In genomic region chr10:128231697-128232419, GRCm38 (mm10) we compare ENCODE assay signal across 8 mouse cellular contexts. TPM values are rescaled to one million over a fixed set of nuclear protein-coding genes. Genes with fewer than 3 reads are reported as not detected.
A peak's percentile ranks its signal among the peaks of the same experiment; 100 is the strongest.
DNase-seq lines count a peak whose midpoint lies in the region; ATAC-seq lines count a peak whose summit lies in the region.

Gene Timeless, plus strand, starts transcription at chr10:128232065.

- peak within 1 kb of the TSS; percentile 72 for H3K4me2 ChIP-seq in intestine, embryonic 16.5 days (ENCODE audit: low read depth, low read length)

- H3K4me1 ChIP-seq in intestine, embryonic 16.5 days (ENCODE audit: control insufficient read depth, insufficient read depth, low read length): peaks cover 4% of the 10 kb centered on the region
- H3K4me1 ChIP-seq in midbrain, embryonic 10.5 days: peaks cover 38% of the 10 kb centered on the region

- ATAC-seq in intestine, embryonic 16.5 days: peak; percentile 96

- peak within 1 kb of the TSS; percentile 81 for H3K4me3 ChIP-seq in intestine, embryonic 16.5 days (ENCODE audit: low read length)
- H3K4me3 ChIP-seq in midbrain, embryonic 10.5 days: peak within 1 kb of the TSS; percentile 78

- H3K27ac ChIP-seq in intestine, embryonic 16.5 days (ENCODE audit: low read length): peak within 1 kb of the TSS; percentile 96
- H3K27ac ChIP-seq in midbrain, embryonic 10.5 days (replicated peaks): peak within 1 kb of the TSS; percentile 99

- WGBS in intestine, embryonic 16.5 days: under 1% methylated on average over 51 of the region's 58 CpGs
- under 1% methylated on average over 58 of the region's 58 CpGs for WGBS in midbrain, embryonic 10.5 days

- H3K9me3 ChIP-seq in intestine, embryonic 16.5 days (ENCODE audit: control insufficient read depth, low read length): no peaks in the 10 kb centered on the region
- no peaks in the 10 kb centered on the region for H3K9me3 ChIP-seq in midbrain, embryonic 10.5 days (replicated peaks)

- no peaks in the 10 kb centered on the region for H3K36me3 ChIP-seq in intestine, embryonic 16.5 days (ENCODE audit: control insufficient read depth, insufficient read depth, low read length)
- H3K36me3 ChIP-seq in midbrain, embryonic 10.5 days: peaks cover 16% of the 10 kb centered on the region

- intact Hi-C loops in left cerebral cortex, postnatal 36 days (cut with DNase I): loop anchor here (1.0 kb wide), 1 partner anchor 19 kb away; no protein-coding TSS in a partner anchor

- H3K9ac ChIP-seq in intestine, embryonic 16.5 days (ENCODE audit: low read depth, low read length): peak within 1 kb of the TSS; percentile 83

- no peaks in the 10 kb centered on the region for H3K27me3 ChIP-seq in intestine, embryonic 16.5 days (replicated peaks; ENCODE audit: control insufficient read depth, insufficient read depth, low read length)
- H3K27me3 ChIP-seq in midbrain, embryonic 10.5 days (ENCODE audit: low read depth, poor library complexity, severe bottlenecking): no peaks in the 10 kb centered on the region

- DNase-seq in adrenal gland, adult 8-10 months: peak; percentile 70
- peak; percentile 68 for DNase-seq in embryo, embryonic 11.5 days (ENCODE audit: low read depth, low spot score)
- peak; percentile 77 to 88 for DNase-seq in gastrocnemius, postnatal 4 days (ENCODE audit: low spot score in 2 of 2)
- peak; percentile 84 to 90 for DNase-seq in left cerebral cortex, postnatal 36 days (ENCODE audit: low spot score in 2 of 2)
- peak; percentile 88 for DNase-seq in midbrain, embryonic 10.5 days (ENCODE audit: low spot score)
- peak; percentile 54 to 70 for DNase-seq in right cerebral cortex, postnatal 36 days (ENCODE audit: low spot score in 2 of 2)
- peak; percentile 81 to 84 for DNase-seq in urinary bladder, postnatal 4 days (ENCODE audit: low spot score in 2 of 2)

RNA-seq across cellular contexts. Expression of gene Timeless, which starts in this region (rescaled TPM):
- 10 to 100 TPM in 2 of 4 experiments, 1 to 10 TPM in 2; 8.0 to 14.4 (median 11.1) TPM for total RNA-seq in adrenal gland, adult 8-10 months (2022)
- 10 to 100 TPM; 12.7 to 14.7 TPM for total RNA-seq in gastrocnemius, postnatal 4 days (2021)
- 29.0 and 33.3 TPM in 2 replicates for polyA plus RNA-seq in intestine, embryonic 16.5 days (2015; fragmentation: Nextera tagmentation; extraction: Ambion mirVana)
- total RNA-seq in left cerebral cortex, postnatal 36 days (2021): 1 to 10 TPM; 5.6 to 5.9 TPM
- polyA plus RNA-seq in midbrain, embryonic 10.5 days (2016; fragmentation: Nextera tagmentation; extraction: Ambion mirVana): 86.6 and 89.4 TPM in 2 replicates

Comparison
In these comparisons a context has a peak if more than half of its experiments do, and no peak if none do; other contexts are left out.
1. Peak in every context shown above with its lines: DNase-seq, ATAC-seq, H3K4me3 ChIP-seq and H3K27ac ChIP-seq.